Mouse (Mus musculus) heart, postnatal 0 days (tissue): ENCODE measurements around the gene Ssc4d. TPM values are rescaled to one million over a fixed set of nuclear protein-coding genes. Genes with fewer than 3 reads are reported as not detected.

Experiments used
- ATAC-seq: fragments of 200-750 bp; cut with Nextera tagmentation; 2 replicates; pipeline ENCODE4 v1.8.0; 2017; ENCODE audit warnings: low read depth, moderate number of reproducible peaks, moderate library complexity; ENCODE audit not compliant: insufficient read depth
- DNase-seq: peaks from one replicate; pipeline ENCODE4 v3.0.0-alpha.2; 2016; ENCODE audit warnings: low spot score
- H3K27ac ChIP-seq: fragments of 300-500 bp; sonication (generic); 2 replicates; pipeline ENCODE4 v1.5.1; 2014; ENCODE audit warnings: low read depth, mild to moderate bottlenecking
- H3K27me3 ChIP-seq: fragments of 300-500 bp; sonication (generic); 2 replicates; pipeline ENCODE4 v1.6.1; 2014; ENCODE audit warnings: low read length, mixed read lengths; ENCODE audit not compliant: control insufficient read depth, insufficient read depth
- H3K36me3 ChIP-seq: fragments of 300-500 bp; sonication (generic); replicated peaks from 2 replicates; pipeline ENCODE4 v1.6.1; 2014; ENCODE audit warnings: low read length, mixed read lengths; ENCODE audit not compliant: control insufficient read depth, insufficient read depth
- H3K4me1 ChIP-seq: fragments of 300-500 bp; sonication (generic); 2 replicates; pipeline ENCODE4 v1.6.1; 2014; ENCODE audit warnings: antibody characterized with exemption; ENCODE audit not compliant: control insufficient read depth, insufficient read depth
- H3K4me2 ChIP-seq: fragments of 300-500 bp; sonication (generic); 2 replicates; pipeline ENCODE4 v1.6.1; 2014; ENCODE audit warnings: low read depth, mild to moderate bottlenecking, low read length, moderate library complexity
- H3K4me3 ChIP-seq: fragments of 300-500 bp; sonication (generic); 2 replicates; pipeline ENCODE4 v1.5.1; 2014; ENCODE audit warnings: low read depth, low read length
- H3K9ac ChIP-seq: fragments of 300-500 bp; sonication (generic); replicated peaks from 2 replicates; pipeline ENCODE4 v1.6.1; 2014; ENCODE audit warnings: low read depth, low read length, mixed read lengths
- H3K9me3 ChIP-seq: fragments of 300-500 bp; sonication (generic); replicated peaks from 2 replicates; pipeline ENCODE4 v1.6.1; 2016; ENCODE audit warnings: low read length; ENCODE audit not compliant: control insufficient read depth
- CTCF ChIP-seq: IDR thresholded peaks from 2 replicates; pipeline ENCODE4 v1.5.1; 2016; ENCODE audit warnings: antibody characterized with exemption, control low read depth, low read depth
- EP300 ChIP-seq: IDR thresholded peaks from 2 replicates; pipeline ENCODE4 v1.6.1; 2016; ENCODE audit warnings: antibody characterized with exemption, low read depth
- WGBS: fragments of 180-500 bp; shearing (Covaris S2); extraction: QIAGEN DNeasy Blood & Tissue Kit; methylation state at CpG from one replicate; pipeline ENCODE4 v1.1.7; 2014; 5-methylcytosine and 5-hydroxymethylcytosine counted together
- polyA plus RNA-seq: library from polyadenylated mRNA; unstranded; fragments of >200 nt; fragmentation: Nextera tagmentation; extraction: Ambion mirVana; gene quantifications from 2 replicates; pipeline ENCODE4 v1.2.1, GENCODE M21; 2015
- total RNA-seq: library from RNA; depleted of rRNA; stranded (reverse); fragments of >200 nt; gene quantifications from 2 replicates; pipeline ENCODE4 v1.2.3, GENCODE M21; 2014; ENCODE audit warnings: low replicate concordance; rRNA removed

Gene Ssc4d
- total and polyA plus RNA-seq, 2 experiments from 2014 or later, result 0.55 to 3.6 TPM

GRCm38 (mm10) chr5:135913201-135913600 lies 61.1 kb downstream of the Ssc4d start:
- Histone ChIP-seq H3K36me3 (peaks cover 37% of the 10 kb centered on the region), H3K9ac (no peak overlapping the region), H3K4me3 (no peak overlapping the region), H3K27me3 (no peaks in the 10 kb centered on the region), H3K9me3 (no peaks in the 10 kb centered on the region), H3K27ac (peak overlapping the region; percentile 96), H3K4me1 (peaks cover 46% of the 10 kb centered on the region), H3K4me2 (no peak overlapping the region)
- no peak for TF ChIP-seq EP300
- no peak for TF ChIP-seq CTCF
- ATAC-seq (no peak), DNase-seq (no peak)
- 54% methylated on average over 5 of the region's 5 CpGs for WGBS

DNA sequence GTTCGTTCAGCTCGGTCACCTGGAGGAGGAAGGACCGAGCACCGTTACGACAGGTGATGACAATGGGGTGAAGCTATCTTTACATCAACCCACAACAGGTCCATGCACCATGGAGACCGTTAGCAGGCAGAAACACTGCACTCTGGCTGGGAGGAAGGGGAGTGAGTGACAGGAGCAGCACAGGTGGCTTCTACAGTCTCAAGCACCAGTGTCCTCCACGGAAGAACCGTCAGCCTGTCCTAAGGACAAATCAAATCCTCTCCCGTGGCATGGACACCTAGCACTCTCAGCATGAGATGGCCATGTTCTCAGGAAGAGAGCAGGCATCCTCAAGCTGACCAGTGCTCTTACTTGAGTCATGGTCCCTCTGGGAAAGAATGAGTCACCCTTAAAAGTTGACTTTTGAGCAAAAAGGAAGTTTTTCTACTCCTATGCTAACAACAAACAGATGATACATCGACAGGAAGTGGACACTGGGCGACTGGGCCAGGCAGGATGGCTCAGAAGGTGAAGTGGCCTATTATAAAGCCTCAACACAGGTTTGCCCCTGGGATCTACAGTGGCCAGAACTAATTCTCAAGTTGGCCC lies 62.6 kb downstream of the Ssc4d start:
- no peak overlapping the region for H3K4me2 ChIP-seq
- TF ChIP-seq EP300 (no peak), CTCF (no peak)
- DNase-seq (no peak), ATAC-seq (no peak)
- peak overlapping the region; percentile 96 for H3K27ac ChIP-seq
- no peak overlapping the region for H3K9ac ChIP-seq
- 76% methylated on average over 11 of the region's 11 CpGs for WGBS
- H3K9me3 ChIP-seq, result no peaks in the 10 kb centered on the region
- H3K4me3 ChIP-seq, result no peak overlapping the region
- H3K27me3 ChIP-seq, result no peaks in the 10 kb centered on the region
- H3K36me3 ChIP-seq, result peaks cover 41% of the 10 kb centered on the region
- H3K4me1 ChIP-seq, result peaks cover 54% of the 10 kb centered on the region

DNA sequence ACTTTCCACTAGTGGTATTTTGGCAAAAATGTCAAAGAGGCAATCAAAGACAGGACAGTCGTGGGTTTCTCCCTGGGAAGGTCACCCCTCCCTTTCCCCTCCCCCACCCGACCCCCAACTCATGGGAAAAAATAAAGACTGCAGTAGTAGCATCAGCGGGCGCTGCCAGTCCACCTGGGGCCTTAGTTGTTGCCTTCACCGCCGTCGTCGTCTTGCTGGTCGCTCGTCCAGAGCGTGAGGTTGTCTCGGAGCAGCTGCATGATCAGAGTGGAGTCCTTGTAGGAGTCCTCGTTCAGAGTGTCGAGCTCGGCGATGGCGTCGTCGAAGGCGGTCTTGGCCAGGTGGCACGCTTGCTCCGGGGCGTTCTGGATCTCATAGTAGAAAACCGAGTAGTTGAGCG lies 63.5 kb downstream of the Ssc4d start:
- Histone ChIP-seq H3K36me3 (peaks cover 43% of the 10 kb centered on the region), H3K27ac (no peak overlapping the region), H3K4me1 (peaks cover 53% of the 10 kb centered on the region), H3K9ac (no peak overlapping the region), H3K4me2 (no peak overlapping the region), H3K4me3 (no peak overlapping the region), H3K9me3 (no peaks in the 10 kb centered on the region), H3K27me3 (no peaks in the 10 kb centered on the region)
- DNase-seq (no peak), ATAC-seq (no peak)
- TF ChIP-seq EP300 (no peak), CTCF (no peak)
- 88% methylated on average over 25 of the region's 25 CpGs for WGBS

Other genes with a start within 250 kb of the Ssc4d start
- gene Tmem120a, start 230.1 kb downstream of the Ssc4d start, total RNA-seq, result 25.6 and 32.6 TPM in 2 replicates
- gene Tmem120a, start 230.1 kb downstream of the Ssc4d start, polyA plus RNA-seq, result 33.9 and 34.2 TPM in 2 replicates
- gene Styxl1, start 196.1 kb downstream of the Ssc4d start, total RNA-seq, result not detected in 2 replicates
- gene Styxl1, start 196.1 kb downstream of the Ssc4d start, polyA plus RNA-seq, result 0.18 and 0.42 TPM in 2 replicates
- gene Mdh2, start 196.1 kb downstream of the Ssc4d start, total RNA-seq, result 389 and 420 TPM in 2 replicates
- 2,045 and 2,081 TPM in 2 replicates for gene Mdh2, start 196.1 kb downstream of the Ssc4d start, polyA plus RNA-seq
- 0.31 TPM in 1 of 2 replicates, not detected in the other for gene Srrm3, start 167.6 kb downstream of the Ssc4d start, total RNA-seq
- gene Srrm3, start 167.6 kb downstream of the Ssc4d start, polyA plus RNA-seq, result 0.03 TPM in 1 of 2 replicates, not detected in the other
- gene Hspb1, start 86.6 kb downstream of the Ssc4d start, total RNA-seq, result 1,178 and 1,316 TPM in 2 replicates
- 974 and 1,039 TPM in 2 replicates for gene Hspb1, start 86.6 kb downstream of the Ssc4d start, polyA plus RNA-seq
- gene Ywhag, start 39.9 kb downstream of the Ssc4d start, total RNA-seq, result 47.3 and 67.2 TPM in 2 replicates
- gene Ywhag, start 39.9 kb downstream of the Ssc4d start, polyA plus RNA-seq, result 137 and 149 TPM in 2 replicates
- not detected in 2 replicates for gene Zp3, start 5.6 kb upstream of the Ssc4d start, total RNA-seq
- gene Zp3, start 5.6 kb upstream of the Ssc4d start, polyA plus RNA-seq, result 0.14 TPM in 1 of 2 replicates, not detected in the other
- 27.4 and 28.6 TPM in 2 replicates for gene Dtx2, start 20.3 kb upstream of the Ssc4d start, total RNA-seq
- gene Dtx2, start 20.3 kb upstream of the Ssc4d start, polyA plus RNA-seq, result 14.6 and 15.7 TPM in 2 replicates
- 40.6 and 47.9 TPM in 2 replicates for gene Upk3b, start 64.0 kb upstream of the Ssc4d start, total RNA-seq
- 21.1 and 24.0 TPM in 2 replicates for gene Upk3b, start 64.0 kb upstream of the Ssc4d start, polyA plus RNA-seq
- gene Upk3bl, start 80.0 kb upstream of the Ssc4d start, total RNA-seq, result 4.2 TPM in 1 of 2 replicates, not detected in the other
- gene Upk3bl, start 80.0 kb upstream of the Ssc4d start, polyA plus RNA-seq, result not detected in 2 replicates
- gene Rasa4, start 109.4 kb upstream of the Ssc4d start, total RNA-seq, result 0.27 and 6.2 TPM in 2 replicates
- gene Rasa4, start 109.4 kb upstream of the Ssc4d start, polyA plus RNA-seq, result 0.96 and 1.3 TPM in 2 replicates
- 59.8 and 121 TPM in 2 replicates for gene Polr2j, start 142.1 kb upstream of the Ssc4d start, total RNA-seq
- 145 and 155 TPM in 2 replicates for gene Polr2j, start 142.1 kb upstream of the Ssc4d start, polyA plus RNA-seq
- 20.9 and 23.1 TPM in 2 replicates for gene Lrwd1, start 161.5 kb upstream of the Ssc4d start, total RNA-seq
- gene Lrwd1, start 161.5 kb upstream of the Ssc4d start, polyA plus RNA-seq, result 9.4 and 10.0 TPM in 2 replicates
- gene Alkbh4, start 161.6 kb upstream of the Ssc4d start, total RNA-seq, result 9.4 and 11.4 TPM in 2 replicates
- gene Alkbh4, start 161.6 kb upstream of the Ssc4d start, polyA plus RNA-seq, result 7.9 and 8.0 TPM in 2 replicates
- gene Orai2, start 196.2 kb upstream of the Ssc4d start, total RNA-seq, result 0.69 and 6.0 TPM in 2 replicates
- gene Orai2, start 196.2 kb upstream of the Ssc4d start, polyA plus RNA-seq, result 1.1 and 1.2 TPM in 2 replicates
- 1.7 and 8.4 TPM in 2 replicates for gene Prkrip1, start 224.4 kb upstream of the Ssc4d start, total RNA-seq
- 32.7 and 34.0 TPM in 2 replicates for gene Prkrip1, start 224.4 kb upstream of the Ssc4d start, polyA plus RNA-seq